Mouse (Mus musculus) cerebellum, adult 9-11 months (tissue): Measurements from ENCODE around the gene Hip1r.
A peak's percentile ranks its signal among the peaks of the same experiment; 100 is the strongest.

Experiments
- DNase-seq: peaks from one replicate; pipeline ENCODE4 v3.0.0; 2022

The Hip1r gene

GRCm38 (mm10) chr5:123973299-123974178 is at the start of gene Hip1r:
TSS of gene Hip1r (plus strand) at chr5:123973628.
- peak; percentile 83 for DNase-seq

GRCm38 (mm10) chr5:123927118-123927517 is 46.3 kb upstream of the Hip1r start, which contains the start of gene Gm43518:
TSS of gene Gm43518 (plus strand) at chr5:123927418.
- no peak for DNase-seq

GRCm38 (mm10) chr5:123930508-123930989 is 42.9 kb upstream of the Hip1r start, which contains the start of gene Ccdc62:
TSS of gene Ccdc62 (plus strand) at chr5:123930679.
- DNase-seq = peak; percentile 96

GRCm38 (mm10) chr5:123931131-123931530 is 42.3 kb upstream of the Hip1r start:
- peak; percentile 23 for DNase-seq

- no peak for DNase-seq
Measured at GRCm38 (mm10) chr5:123932927-123933326, 40.5 kb upstream of the Hip1r start.

GRCm38 (mm10) chr5:123933556-123933955 is 39.9 kb upstream of the Hip1r start:
- no peak for DNase-seq

GRCm38 (mm10) chr5:123933957-123934591 is 39.4 kb upstream of the Hip1r start:
- DNase-seq = no peak

- DNase-seq = no peak
Measured at GRCm38 (mm10) chr5:123935931-123936330, 37.5 kb upstream of the Hip1r start.

GRCm38 (mm10) chr5:123938479-123938878 is 34.9 kb upstream of the Hip1r start:
- no peak for DNase-seq

GRCm38 (mm10) chr5:123946546-123946945 is 26.9 kb upstream of the Hip1r start:
- DNase-seq = no peak

- DNase-seq = no peak
Measured at GRCm38 (mm10) chr5:123947041-123947761, 26.2 kb upstream of the Hip1r start.

- DNase-seq = no peak
Measured at GRCm38 (mm10) chr5:123952365-123953045, 20.9 kb upstream of the Hip1r start.

GRCm38 (mm10) chr5:123957213-123957612 is 16.2 kb upstream of the Hip1r start:
- DNase-seq = no peak

- no peak for DNase-seq
Measured at GRCm38 (mm10) chr5:123959018-123959417, 14.4 kb upstream of the Hip1r start.

GRCm38 (mm10) chr5:123960129-123960528 is 13.3 kb upstream of the Hip1r start:
- no peak for DNase-seq

GRCm38 (mm10) chr5:123961046-123961445 is 12.4 kb upstream of the Hip1r start:
- no peak for DNase-seq

GRCm38 (mm10) chr5:123964208-123964607 is 9.2 kb upstream of the Hip1r start:
- DNase-seq = no peak

GRCm38 (mm10) chr5:123966759-123967158 is 6.7 kb upstream of the Hip1r start:
- DNase-seq = no peak

GRCm38 (mm10) chr5:123968468-123968867 is 5.0 kb upstream of the Hip1r start:
- no peak for DNase-seq

- DNase-seq = no peak
Measured at GRCm38 (mm10) chr5:123969216-123969615, 4.2 kb upstream of the Hip1r start.

- no peak for DNase-seq
Measured at GRCm38 (mm10) chr5:123970576-123970975, 2.9 kb upstream of the Hip1r start.

GRCm38 (mm10) chr5:123972453-123972852 is 975 bp upstream of the Hip1r start:
- no peak for DNase-seq

- DNase-seq = peak; percentile 47
Measured at GRCm38 (mm10) chr5:123974179-123974485, 704 bp downstream of the Hip1r start.
